Mouse (Mus musculus) T-helper 2 cell (primary cell): ENCODE measurements around the gene Bmf.

Experiments used
- in situ Hi-C: fragments of 300-600 bp; cut with MboI, MseI; formaldehyde crosslinking; loops from one replicate; pipeline ENCODE4 v1.15.1; 2025; ENCODE audit warnings: high pct_unique_total_duplicates

The Bmf gene

GRCm38 (mm10) chr2:118545242-118546103 lies 4.0 kb downstream of the Bmf start:
- in situ Hi-C loops, result no loop called here

DNA sequence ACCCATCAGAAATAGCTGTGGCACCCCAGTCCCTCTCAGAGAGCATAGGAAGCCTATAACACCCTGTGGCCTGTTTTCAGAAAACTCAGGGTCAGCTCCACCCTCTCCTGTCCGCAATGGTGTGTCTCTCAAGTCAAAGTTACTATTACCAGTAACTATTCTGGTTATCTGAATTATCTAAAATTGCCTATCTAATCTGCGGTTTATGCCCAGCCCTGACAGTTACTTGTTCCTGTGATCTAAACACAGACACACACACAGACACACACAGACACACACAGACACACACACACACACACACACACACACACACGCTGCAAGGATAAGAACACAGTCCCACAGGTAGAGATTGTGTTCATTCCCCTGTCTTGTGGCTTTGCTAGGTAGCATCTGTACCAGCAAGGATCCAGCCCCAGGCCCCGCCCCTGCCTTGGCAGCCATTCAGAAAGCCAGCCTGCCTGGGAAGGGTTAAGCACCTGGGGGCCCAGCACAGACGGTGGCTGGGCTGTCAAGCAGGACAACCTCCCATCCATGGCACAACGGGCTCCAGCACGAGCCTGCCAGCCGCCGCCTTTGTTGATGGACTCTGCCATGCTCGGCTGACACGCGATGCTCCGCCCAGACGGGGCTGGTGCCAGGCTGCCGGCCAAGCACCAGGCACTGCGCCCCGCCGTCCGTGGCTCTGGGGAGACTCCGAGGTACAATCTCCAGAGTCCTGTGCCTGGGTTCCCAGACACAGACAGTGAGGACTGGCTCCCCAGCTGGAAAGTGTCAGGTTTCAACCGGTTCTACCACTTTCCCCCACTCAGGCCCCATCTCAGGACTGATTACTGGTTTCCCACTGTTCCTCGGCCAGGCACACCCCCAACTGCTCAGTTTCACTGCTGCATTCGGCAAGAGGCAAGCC lies 5.3 kb downstream of the Bmf start:
- in situ Hi-C loops, result loop anchor here (5.0 kb wide), 1 partner anchor 57 kb away; no protein-coding TSS in a partner anchor

GRCm38 (mm10) chr2:118542971-118543573 lies 6.4 kb downstream of the Bmf start:
- in situ Hi-C loops, result loop anchor here (5.0 kb wide), 1 partner anchor 56 kb away; no protein-coding TSS in a partner anchor

DNA sequence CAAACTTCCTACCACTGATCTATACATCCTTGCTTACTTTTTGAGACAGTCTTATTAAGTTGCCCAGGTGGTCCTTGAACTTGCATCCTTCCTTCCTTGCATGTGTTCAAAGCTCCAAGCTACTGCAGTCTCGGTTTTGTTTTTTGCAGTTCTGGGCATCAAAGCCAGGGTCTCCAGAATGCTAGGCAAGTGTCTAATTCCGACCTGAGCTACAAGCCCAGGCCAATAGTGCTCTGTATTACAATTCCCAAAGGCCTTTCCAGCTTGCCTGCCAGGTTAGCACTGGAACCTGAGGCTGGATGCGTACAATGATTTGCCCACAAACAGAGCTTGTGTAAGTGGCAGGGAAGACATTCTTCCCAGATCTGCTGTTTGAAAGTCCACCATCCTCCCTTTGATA lies 7.8 kb downstream of the Bmf start:
- in situ Hi-C loops, result loop anchor here (5.0 kb wide), 1 partner anchor 54 kb away; no protein-coding TSS in a partner anchor

- in situ Hi-C loops, result loop anchor here (5.0 kb wide), 1 partner anchor 53 kb away; no protein-coding TSS in a partner anchor
These were observed 8.8 kb downstream of the Bmf start for GRCm38 (mm10) chr2:118540691-118541117.

DNA sequence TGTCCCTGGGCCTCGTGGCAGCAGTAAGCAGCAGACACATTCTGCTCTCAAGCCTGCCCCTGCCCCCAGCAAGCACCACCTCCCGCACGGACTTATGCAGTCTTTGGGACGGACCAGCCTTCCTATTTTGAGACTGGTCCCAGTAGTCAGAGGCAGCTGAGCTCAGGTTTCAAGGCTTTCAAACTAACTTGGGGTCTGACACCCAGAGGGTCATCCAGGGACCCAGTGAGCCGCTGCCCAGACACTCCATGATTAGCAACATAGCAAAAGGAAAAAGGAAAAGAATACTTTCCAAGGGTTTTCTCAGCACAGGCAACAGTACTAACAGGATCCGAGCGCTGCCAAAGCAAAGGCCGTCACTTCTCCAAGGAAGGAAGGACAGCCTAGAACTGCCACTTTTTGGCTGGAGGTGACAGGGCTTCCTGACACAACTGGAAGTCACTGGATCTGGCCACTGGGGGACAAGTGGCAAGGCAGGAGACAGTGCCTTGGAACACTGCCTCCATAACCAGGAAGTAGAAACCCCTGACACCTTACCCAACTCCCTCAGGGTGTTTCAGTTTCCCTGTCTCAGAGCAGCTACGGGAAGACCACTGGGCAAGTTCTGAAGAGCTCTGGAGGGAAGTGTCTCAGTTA lies 9.5 kb downstream of the Bmf start:
- in situ Hi-C loops, result loop anchor here (5.0 kb wide), 1 partner anchor 53 kb away; no protein-coding TSS in a partner anchor

DNA sequence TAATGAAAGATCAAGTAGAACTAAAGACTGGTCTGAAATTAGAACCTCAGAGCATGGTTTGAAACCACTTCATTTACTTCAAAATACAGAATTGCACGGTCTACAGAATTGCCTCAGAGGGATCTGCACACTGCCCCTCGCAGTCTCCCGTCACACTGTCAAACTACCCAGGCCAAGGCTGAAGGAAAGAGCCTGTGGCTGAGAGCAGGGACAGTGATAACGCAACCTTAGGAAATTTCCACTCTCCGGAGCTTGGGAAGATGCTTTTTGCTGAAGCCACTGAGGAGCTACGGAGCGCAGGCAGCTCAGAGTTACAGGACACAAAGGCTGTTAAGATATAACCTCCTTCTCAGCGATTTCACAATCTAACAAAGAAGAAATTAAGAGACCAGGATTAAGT lies 10.4 kb downstream of the Bmf start:
- in situ Hi-C loops, result no loop called here

- in situ Hi-C loops, result no loop called here
These were observed 12.3 kb downstream of the Bmf start for GRCm38 (mm10) chr2:118537226-118537625.

GRCm38 (mm10) chr2:118536553-118536952 lies 12.9 kb downstream of the Bmf start:
- in situ Hi-C loops, result no loop called here

GRCm38 (mm10) chr2:118536111-118536510 lies 13.4 kb downstream of the Bmf start:
- in situ Hi-C loops, result no loop called here

DNA sequence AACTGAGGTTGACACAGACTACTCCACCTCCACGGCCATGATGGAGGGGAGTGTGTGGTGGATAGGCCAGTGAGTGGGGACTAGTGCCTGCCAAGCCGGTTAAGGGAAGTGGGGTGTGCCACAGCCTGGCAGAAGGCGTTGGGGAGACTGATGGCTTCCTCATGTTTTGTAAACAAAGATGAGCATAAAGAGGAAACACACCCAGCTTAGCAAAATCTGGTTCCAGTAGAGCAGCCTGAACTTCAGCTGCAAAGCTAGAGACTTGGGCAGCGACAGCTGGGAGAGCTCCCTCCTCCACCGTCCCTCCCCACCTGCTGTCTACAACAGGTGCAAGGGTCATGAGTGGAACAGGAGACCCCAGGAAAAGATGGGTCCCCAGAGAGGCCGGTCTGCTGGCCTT lies 15.5 kb downstream of the Bmf start:
- in situ Hi-C loops, result no loop called here

DNA sequence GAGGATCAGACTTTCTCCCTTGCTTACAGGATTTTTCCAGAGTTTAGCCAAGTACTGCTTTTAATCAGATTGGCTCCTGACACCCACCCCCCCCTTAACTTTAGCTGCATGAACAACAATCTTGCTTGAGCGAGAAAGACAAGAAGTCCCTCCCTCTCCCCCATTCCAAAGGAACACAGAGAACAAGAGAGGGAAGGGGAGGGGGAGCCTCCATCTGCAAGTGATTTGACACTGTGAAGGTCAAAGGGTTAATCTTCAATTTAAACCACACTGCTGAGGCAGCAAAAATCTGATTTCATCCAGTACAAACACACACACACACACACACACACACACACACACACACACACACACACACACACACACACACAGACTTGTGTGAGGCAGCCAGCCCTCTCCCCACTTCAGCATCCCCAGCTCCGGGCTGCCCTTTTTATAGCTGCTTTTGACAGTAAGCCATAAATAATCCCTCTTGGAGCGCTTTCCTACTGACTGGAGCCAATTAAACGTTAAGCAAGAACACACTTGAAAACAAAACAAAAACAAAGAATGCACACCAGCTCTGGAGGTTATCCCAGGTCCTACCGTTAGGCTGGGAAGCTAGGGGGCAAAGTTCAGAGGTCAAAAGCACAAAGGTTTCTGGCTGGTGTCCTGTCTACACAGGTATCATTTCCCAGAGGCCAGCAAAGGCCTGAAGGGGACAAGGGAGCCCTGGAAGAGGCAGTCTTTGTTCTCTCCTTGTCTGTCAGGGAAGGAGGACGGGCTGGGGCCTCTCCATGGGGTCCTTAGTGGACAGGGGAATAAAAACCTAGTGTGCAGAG lies 16.4 kb downstream of the Bmf start:
- in situ Hi-C loops, result no loop called here

GRCm38 (mm10) chr2:118532401-118532800 lies 17.1 kb downstream of the Bmf start:
- in situ Hi-C loops, result no loop called here

DNA sequence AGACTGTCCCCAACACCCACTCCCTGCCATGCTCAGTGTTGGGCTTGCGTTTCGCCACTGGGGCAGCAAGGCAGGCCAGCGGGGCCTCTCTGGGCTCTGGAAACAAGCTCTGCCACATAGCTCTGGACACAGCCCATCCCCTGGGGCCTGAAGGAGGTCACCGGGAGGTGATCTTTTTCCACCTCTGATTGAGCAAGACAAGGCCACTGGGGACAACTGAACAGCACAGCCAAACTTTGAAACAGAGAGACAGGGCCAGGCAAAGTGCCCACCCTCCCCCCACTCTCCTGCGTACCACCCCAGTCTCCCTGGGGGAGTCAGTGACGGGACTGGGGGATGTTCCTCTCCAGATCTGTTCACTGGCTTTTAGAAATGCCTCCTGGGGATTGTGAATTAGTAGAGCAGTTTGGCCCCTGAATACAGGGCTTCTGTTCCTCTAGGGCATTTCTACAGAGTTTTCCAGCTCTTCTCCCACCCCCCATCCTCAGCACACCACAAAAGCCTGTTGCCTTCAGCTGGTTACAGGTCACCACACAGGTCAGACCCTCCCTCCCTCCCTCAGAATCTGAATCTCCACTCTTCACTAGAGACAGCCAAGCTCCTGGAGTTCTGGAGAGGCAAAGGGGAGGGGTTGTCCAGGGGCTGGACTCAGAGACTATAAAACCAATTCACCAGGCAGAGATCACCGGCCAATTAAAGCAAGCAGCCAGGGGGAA lies 19.9 kb downstream of the Bmf start:
- in situ Hi-C loops, result no loop called here

DNA sequence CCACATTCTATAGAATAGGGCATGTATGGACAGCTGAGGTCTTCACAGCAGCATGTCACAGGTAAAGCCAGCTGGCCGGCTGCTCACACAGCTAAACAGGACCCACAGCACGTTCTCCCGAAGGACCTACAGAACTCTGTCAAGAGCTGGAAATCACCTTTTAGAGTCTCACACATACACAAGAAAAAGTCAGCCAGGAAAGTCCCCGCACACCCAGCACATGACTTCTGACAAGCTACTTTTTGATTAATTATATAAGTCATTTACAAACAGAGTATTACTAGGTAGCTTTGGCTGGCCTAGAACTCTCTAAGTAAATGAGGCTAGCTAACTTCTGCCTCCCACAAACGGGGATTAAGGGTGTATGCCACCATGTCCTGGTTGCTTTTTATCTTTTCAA lies 22.9 kb downstream of the Bmf start:
- in situ Hi-C loops, result no loop called here

- in situ Hi-C loops, result no loop called here
These were observed 24.7 kb downstream of the Bmf start for GRCm38 (mm10) chr2:118524811-118525210.

- in situ Hi-C loops, result no loop called here
These were observed 26.2 kb downstream of the Bmf start for GRCm38 (mm10) chr2:118523163-118523730.

DNA sequence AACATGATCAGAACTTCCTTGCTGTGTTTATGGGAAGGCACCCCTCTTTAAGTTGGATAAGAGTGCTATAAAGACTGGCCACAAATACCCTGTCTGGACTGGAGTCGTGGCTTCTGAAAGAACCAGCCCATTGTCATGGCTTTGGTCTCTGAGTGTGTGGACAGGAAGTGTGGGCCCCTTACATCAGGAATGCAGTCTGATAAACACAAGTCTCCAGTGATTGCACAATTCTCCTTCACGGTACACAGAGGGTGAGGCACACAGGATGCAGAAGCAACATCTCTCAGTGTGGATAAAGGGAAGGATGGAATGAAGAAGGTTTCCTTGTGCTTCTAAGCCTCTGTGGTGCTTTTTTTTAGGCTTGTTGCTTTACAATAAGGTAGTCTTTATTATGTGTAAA lies 27.2 kb downstream of the Bmf start:
- in situ Hi-C loops, result no loop called here
